Mouse (Mus musculus): Measurements from ENCODE around the gene N4bp2l1.
A peak's percentile ranks its signal among the peaks of the same experiment; 100 is the strongest.

N4bp2l1 gene

DNA sequence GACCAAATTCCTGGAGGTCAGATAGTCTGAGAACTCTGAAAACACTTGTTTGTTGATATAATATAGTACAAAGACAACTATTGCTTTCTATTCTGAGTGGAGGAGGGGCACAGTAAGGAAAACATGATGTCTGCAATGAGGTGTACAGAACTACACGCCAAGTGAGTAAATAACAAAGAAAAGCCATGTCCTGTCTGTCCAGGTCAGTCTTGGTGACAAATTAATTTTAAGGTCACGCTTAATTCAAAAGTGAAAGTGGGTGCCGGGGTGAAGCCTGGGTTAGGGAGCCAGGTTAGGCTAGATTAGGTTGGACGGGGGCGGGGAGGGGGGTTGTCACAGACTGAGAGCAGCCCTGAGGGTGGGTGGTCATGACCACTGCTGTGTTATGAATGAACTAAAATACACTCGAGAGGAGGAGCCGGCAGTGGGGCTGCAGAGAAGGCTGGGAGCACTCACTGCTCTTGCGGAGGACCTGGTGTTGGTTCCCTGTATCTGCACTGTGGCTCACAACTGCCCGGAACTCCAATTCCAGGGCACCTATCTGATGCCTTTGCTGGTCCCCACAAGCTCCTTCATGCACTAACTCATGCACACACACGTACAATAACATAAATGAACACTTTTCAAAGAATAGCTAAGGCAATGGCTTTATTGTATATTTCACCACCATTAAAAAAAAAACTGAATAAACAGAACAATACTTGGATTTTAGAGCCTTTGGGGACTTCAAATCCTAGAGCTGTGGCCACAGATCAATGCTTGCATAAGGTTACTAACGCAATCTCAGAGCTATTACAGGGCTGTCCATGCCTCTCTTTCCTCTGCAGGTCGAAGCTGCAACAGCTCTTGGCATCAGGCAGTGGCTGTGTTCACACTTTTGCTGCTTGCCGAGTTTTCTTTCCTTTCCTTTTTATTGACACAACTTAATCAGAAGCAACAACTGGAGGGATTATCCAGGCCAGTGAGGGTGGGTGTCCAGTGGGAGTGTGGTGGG lies 2.6 kb upstream of the N4bp2l1 start:
- no peak for DNase-seq (ENCODE audit: low read depth, low spot score)

- no peak for DNase-seq (ENCODE audit: low read depth, low spot score)
Observed at GRCm38 (mm10) chr5:150598202-150599119, 1.5 kb upstream of the N4bp2l1 start.

DNA sequence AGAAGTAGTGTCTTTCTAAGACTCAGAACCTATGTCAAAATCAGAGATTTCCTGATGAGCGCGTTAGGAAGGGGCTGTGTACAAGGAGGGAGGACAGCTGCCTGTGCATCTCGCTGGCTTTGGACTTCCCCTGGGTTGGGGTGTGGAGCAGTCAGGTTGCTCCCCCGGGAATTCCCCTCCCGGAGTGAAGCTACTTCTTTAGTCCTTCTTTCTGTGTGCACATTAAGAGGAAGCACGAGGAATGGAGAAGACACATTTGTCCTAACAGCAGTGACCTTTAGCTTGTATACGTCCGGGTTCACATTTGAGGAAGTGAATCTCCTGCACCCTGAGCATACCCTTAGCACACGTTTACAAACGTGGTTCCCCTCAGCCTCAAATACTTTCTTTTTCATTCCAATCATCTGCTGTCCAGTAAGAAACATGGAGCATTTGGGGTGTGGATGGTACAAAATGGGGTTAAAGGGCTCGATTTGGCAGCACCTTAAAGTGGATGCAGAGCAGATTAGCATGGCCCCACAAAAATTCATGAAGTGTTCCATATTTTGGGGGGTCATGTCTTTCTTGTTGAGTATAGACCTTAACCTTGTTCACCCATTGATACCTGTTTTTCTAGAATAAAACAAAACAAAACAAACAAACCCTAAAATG lies 1.5 kb downstream of the N4bp2l1 start:
- no peak for DNase-seq (ENCODE audit: low read depth, low spot score)

DNA sequence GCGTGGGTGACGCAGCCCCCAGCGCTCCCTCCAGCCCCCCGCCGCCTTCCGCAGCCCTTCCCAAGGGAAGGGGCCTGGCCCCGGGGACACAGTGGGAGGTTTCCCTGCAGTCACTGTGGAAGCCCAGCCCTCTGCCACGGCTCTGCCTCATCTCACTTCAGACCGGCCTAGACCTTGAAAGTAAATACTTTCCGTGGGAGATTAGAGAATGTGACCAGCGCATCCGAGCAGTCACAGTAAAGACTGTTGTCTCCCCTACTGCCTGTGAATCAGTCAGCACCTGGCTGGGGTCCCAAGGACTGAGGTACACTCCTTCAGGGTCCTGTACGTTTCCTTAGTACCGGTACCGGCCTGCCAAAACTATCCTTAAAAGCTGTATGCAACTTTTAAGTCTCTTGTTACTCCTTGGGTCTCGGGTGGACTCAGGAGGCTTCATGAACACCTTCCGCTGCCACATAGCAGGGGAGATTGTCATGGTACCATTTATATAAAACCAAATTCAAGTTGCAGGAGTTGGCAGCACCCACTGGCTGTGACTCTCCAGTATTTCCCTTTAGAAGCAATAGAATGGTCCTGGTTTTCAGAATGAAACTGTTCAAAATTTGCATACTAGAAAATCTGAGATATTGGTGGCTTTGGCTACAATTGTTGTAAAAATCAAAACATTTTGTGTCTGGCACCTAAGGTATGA lies 2.2 kb downstream of the N4bp2l1 start:
- DNase-seq (ENCODE audit: low read depth, low spot score): no peak

DNA sequence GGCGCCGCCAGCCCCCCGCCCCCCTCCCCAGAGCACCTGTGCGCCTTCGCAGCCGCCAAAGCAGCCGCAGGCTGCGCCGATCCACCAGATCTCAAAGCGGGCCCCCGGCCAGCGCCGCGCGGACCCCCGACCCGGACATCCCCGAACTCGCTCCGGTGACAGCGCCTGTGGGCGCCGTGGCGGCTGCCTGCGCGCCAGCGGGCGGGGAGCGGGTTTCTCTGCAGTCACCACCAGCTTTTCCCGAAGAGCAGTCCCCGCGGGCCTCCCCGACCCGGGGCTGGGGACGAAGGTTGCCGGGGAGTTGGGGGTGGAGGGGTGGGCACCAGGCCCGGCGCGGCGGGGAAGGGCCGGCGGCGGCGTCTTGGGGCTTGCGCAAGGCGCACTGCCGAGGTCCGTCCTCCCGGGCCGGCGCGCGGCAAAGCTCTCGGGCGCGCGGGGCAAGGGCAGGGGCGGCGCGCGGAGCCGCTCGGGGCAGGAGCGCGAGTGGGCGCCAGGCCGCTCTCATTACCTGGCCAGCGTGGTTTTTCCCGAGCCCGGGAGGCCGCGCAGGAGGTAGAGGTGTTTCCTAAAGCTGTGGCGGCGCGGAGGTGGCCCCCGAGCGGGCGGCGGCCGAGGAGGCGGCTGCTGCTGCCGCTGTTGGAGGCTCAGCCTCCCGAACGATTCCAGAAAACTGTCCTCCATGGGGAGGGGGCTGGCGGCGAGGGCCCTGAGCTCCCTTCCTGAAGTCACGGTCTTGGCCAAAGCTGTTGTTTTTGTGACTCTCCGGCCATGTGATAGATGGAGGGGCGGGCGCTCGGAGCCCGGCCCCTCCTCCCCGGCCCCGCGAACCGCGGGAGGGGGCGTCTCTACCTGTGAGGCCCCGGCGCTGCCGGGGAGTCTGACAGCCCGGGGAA lies 3.0 kb downstream of the N4bp2l1 start:
- peak; percentile 79 for DNase-seq (ENCODE audit: low read depth, low spot score)

DNA sequence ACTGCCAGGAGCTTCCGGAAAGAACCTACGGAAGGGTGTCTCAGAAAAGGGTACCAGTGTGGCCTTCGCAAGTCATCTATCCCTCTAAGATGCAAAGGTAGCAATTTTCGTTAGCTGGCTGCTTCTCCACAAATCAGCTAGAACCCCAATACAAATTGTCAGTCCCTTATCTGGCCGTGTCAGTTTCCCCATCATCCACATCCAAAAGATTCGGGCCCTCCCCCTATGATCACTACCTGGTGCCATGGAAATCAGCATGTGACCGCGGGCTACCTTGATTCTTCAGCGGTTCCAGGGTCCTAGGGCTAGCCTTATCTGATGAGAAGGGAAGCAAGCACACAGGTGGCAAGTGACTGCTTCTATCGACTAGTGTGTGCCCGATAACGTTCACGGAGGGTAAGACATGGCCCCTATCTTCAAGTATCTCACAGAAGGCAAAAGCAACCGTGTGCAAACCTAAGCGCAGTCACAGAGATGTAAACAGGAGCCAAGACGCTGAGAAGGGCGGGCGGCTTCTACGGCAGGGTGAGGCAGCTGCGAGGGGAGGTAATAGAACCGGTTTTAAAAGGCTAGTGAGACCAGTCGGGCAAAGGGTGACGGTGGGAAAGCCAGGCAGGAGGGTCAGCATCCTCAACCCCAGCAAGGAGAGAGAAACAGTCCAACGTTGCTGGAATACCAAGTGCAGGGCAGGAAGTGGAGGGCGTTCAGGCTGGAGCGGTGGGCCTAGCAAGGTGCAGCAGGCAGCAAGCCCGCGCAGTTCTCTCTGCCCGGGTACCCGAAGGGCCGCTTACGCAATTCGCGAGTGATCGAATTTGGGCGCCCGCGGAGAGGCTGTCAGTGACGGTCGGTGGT lies 3.9 kb downstream of the N4bp2l1 start:
- DNase-seq (ENCODE audit: low read depth, low spot score): peak; percentile 84

- DNase-seq (ENCODE audit: low read depth, low spot score): no peak
Observed at GRCm38 (mm10) chr5:150592186-150592903, 4.6 kb downstream of the N4bp2l1 start.

GRCm38 (mm10) chr5:150589945-150590344 lies 7.0 kb downstream of the N4bp2l1 start:
- DNase-seq (ENCODE audit: low read depth, low spot score): no peak

DNA sequence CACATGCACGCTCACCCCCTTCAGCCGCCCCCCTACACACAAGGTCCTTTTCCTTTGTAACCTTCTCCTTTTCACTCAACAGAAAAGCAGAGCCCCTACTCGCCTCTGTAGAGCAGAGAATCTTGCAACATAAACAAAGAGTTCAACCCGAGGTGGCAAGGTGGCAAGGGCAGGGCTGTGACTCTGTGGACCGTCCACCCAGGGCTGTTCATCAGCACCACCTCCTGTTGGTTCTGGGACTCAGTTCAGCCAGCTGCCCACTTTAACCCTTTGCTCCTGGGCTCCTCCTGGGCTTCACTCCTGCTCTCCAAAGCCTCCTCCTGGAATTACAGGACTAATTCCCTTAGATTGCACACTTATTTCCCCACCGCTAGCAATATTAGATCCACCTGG lies 12.7 kb downstream of the N4bp2l1 start:
- no peak for DNase-seq (ENCODE audit: low read depth, low spot score)

DNA sequence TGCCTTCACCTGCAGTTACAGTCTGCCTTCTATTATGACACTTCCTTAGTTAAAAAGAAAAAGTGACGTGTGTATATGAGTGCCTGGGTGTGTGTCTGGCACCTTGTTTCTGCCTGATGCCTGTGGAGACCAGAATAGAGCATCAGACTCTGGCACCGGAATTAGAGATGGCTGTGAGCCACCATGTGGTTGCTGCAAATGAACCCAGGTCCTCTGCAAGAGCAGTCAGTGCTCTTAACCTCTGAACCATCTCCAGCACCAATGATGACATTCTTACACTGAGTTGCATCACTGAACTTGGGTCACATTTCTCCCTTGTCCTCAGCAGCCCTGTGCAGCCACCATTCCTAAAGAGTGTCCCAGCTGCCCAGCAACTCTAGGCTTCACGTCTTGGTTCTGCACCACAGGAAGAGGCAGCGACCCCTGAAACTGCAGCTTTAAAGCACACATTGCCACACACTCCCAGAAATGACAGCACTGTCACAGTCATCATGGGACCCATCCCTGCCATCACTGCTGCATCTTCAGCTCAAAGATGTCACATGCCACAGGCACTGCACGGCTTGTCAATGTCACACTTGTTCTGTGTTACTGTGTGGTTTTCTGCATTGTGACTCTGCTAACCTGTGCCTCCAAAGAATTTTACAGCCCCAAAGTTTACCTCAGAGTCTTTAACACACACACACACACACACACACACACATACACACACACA lies 13.2 kb downstream of the N4bp2l1 start:
- peak; percentile 78 for DNase-seq (ENCODE audit: low read depth, low spot score)

GRCm38 (mm10) chr5:150583181-150583580 lies 13.8 kb downstream of the N4bp2l1 start:
- DNase-seq (ENCODE audit: low read depth, low spot score): no peak

DNA sequence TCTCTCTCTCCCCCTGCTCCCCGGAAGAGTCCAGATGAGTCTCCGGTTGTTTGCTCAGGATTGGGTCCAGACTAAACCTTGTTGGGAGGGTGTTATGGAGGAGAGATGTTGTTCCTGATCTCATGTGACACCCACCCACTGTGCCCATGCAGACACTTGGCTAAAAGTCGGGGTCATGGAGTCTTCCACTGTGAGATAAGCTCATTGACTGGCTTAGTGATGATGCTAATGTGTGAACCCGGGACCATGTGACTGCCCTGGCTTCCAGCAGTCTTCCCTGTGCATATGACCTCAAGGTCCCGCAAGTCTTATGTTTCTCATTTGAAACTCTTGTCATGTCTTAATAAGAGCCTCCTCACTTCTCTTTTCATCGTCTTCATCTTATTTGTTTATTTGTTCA lies 15.8 kb downstream of the N4bp2l1 start:
- no peak for DNase-seq (ENCODE audit: low read depth, low spot score)

DNA sequence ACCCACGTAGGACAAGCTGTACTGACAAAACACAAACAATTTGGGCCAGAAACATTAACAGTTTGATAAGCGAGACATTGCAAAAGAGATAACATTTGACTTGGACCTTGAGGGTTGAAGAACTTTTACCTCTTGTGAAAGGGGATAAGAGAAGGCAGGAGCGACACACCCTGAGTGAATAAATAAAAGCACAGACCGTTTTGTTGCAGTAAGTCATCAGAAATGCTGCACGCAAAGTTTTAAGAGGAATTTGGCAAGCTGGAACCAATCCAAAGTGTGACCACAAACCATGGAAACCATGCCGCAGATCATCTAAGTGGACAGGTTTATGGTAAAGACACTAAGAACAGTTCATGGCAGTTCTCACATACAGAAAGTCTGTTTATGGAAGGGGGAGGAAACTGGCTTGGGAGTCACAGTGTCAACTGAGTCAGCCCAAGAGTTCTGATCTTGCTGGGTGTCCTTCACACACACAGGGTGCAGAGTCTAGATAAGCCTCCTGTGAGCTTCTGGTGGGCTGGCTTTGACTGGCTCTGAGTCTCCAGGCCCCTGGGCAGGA lies 18.3 kb downstream of the N4bp2l1 start:
- DNase-seq (ENCODE audit: low read depth, low spot score): no peak

- DNase-seq (ENCODE audit: low read depth, low spot score): no peak
Observed at GRCm38 (mm10) chr5:150576832-150577231, 20.2 kb downstream of the N4bp2l1 start.

- DNase-seq (ENCODE audit: low read depth, low spot score): no peak
Observed at GRCm38 (mm10) chr5:150574885-150575284, 22.1 kb downstream of the N4bp2l1 start.

DNA sequence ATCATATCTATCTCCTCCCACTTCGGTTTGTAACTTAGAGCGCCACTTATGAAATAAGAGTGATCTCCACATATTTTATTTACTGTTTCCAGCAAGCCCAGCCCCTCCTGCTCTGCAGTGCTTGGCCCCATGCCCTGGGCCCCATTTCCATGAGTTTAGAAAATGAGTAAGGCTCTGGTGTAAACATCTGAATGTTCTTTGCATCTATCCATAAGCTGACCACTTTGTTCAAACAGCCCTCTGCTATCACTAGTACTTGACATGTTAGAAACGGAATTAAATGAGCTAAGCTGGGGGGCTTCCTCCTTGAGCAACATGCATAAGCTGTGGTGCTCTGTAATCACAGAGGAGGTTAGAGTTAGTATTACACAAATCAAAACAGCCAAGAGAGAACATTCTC lies 22.6 kb downstream of the N4bp2l1 start:
- no peak for DNase-seq (ENCODE audit: low read depth, low spot score)

DNA sequence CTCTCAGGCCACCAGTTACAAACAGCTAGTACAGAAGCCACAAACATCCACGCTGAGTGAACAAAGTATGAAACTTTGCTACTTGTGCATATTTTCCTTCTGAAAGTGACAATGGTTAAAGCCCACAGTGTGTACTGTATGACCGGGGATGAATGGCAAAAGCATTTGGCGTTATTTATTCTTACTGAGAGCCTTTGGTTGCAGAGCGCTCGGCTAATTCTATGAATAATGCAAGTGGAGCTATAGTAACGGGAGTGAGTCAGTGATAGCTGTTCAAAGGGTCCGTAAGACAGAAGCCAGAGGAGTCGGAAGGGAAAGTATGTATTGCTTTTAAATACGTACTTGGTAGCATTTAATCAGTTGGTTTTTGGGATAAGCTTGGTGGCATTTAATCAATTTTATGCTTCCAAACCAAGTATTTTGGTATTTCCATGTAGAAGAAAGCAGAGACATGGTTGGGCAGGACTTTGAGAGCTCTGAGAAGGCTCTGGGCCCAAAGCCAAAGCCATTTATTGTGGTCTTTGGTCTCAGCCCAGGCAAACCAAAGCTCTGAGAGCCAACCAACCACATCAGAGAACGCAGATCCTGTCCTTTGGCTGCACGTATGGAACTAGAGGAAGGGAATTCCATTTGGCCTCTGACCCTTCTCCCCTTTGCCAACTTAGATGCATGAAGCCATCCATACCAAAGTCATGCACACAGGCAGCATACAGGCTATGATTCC lies 26.3 kb downstream of the N4bp2l1 start:
- no peak for DNase-seq (ENCODE audit: low read depth, low spot score)
